Mouse (Mus musculus) limb, embryonic 11.5 days (tissue): ENCODE measurements at regions not wholly inside any gene's neighbourhood (a gene's known extent, or its start where the extent isn't known, plus 50 kb on each side); places are given as distances from the start of the nearest gene placed in this dataset.

Source experiments
- ATAC-seq: fragments of 200-750 bp; cut with Nextera tagmentation; 2 replicates; pipeline ENCODE4 v1.8.0; 2017; ENCODE audit warnings: low read depth; ENCODE audit not compliant: insufficient number of reproducible peaks, low FRiP score, low TSS enrichment
- DNase-seq: peaks from one replicate; pipeline ENCODE4 v3.0.0-alpha.2; 2015; ENCODE audit warnings: low spot score
- H3K27ac ChIP-seq: fragments of 300-500 bp; sonication (generic); replicated peaks from 2 replicates; pipeline ENCODE4 v1.5.1; 2014; ENCODE audit warnings: low read depth, mild to moderate bottlenecking, low read length
- H3K27me3 ChIP-seq: fragments of 300-500 bp; sonication (generic); 2 replicates; pipeline ENCODE4 v1.6.1; 2014; ENCODE audit warnings: mild to moderate bottlenecking, low read length, mixed read lengths; ENCODE audit not compliant: control insufficient read depth, insufficient read depth
- H3K36me3 ChIP-seq: fragments of 300-500 bp; sonication (generic); 2 replicates; pipeline ENCODE4 v1.6.1; 2014; ENCODE audit warnings: mild to moderate bottlenecking, low read length, moderate library complexity, mixed read lengths; ENCODE audit not compliant: control insufficient read depth, insufficient read depth
- H3K4me1 ChIP-seq: fragments of 300-500 bp; sonication (generic); 2 replicates; pipeline ENCODE4 v1.6.1; 2014; ENCODE audit warnings: low read length, mixed read lengths; ENCODE audit not compliant: control insufficient read depth, insufficient read depth
- H3K4me2 ChIP-seq: fragments of 300-500 bp; sonication (generic); 2 replicates; pipeline ENCODE4 v1.6.1; 2014; ENCODE audit warnings: low read depth, mild to moderate bottlenecking, moderate library complexity; ENCODE audit not compliant: severe bottlenecking
- H3K4me3 ChIP-seq: fragments of 300-500 bp; sonication (generic); 2 replicates; pipeline ENCODE4 v1.5.1; 2014; ENCODE audit warnings: low read depth, low read length
- H3K9ac ChIP-seq: fragments of 300-500 bp; sonication (generic); 2 replicates; pipeline ENCODE4 v1.6.1; 2014; ENCODE audit warnings: mild to moderate bottlenecking, low read length
- H3K9me3 ChIP-seq: fragments of 300-500 bp; sonication (generic); 2 replicates; pipeline ENCODE4 v1.6.1; 2016; ENCODE audit warnings: low read length; ENCODE audit not compliant: control insufficient read depth
- WGBS: fragments of 180-500 bp; shearing (Covaris S2); extraction: QIAGEN DNeasy Blood & Tissue Kit; methylation state at CpG from one replicate; pipeline ENCODE4 v1.1.7; 2014; 5-methylcytosine and 5-hydroxymethylcytosine counted together

DNA sequence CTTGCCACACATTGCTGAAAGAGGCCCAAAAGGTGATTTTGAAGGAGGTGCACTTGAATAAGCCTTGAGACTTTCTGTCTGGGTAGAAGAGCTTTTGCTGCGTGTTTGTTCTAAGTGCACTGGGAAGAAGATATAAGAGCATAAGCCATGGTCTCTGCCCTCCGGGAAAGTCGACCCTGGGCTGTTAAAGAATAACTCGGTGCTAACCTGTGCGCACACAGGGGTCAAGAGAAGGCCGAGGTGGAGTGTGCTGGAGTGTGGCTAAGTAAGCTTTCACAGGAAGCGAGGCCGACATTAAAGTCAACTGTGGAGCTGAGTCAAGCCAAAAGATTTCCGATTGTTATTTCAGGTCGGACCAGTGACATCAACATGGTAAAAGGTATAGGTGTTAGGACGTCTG lies 473.0 kb downstream of the Slc4a3 start:
- H3K36me3 ChIP-seq: no peaks in the 10 kb centered on the region
- ATAC-seq (no peak), DNase-seq (no peak)

DNA sequence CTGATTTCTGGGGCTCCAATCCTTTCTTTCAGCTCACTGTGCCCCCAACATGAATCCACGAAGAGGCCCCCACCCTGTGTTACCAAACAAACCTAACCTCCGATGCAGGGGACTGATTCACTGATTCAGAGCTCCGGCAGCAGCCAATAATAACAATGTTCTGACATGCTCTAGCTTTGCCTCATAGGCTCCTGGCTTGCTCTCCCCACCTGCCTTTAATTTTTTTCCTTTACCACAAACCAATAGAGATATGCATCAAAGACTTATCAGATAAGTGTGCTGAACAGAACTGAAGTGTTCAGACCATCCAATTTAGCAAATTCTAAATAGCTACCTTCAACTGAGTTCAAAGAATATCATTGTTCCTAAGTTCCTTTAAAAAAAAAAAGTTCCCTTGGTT lies 478.6 kb downstream of the Slc4a3 start:
- no peak for ATAC-seq
- Histone ChIP-seq H3K27ac (no peak overlapping the region), H3K27me3 (no peaks in the 10 kb centered on the region), H3K4me1 (no peaks in the 10 kb centered on the region), H3K36me3 (no peaks in the 10 kb centered on the region), H3K9ac (no peak overlapping the region), H3K4me2 (no peak overlapping the region), H3K4me3 (no peak overlapping the region), H3K9me3 (no peaks in the 10 kb centered on the region)
- no peak for DNase-seq
- 63% methylated on average over 3 of the region's 3 CpGs for WGBS

More for the DNA sequence above, 473.0 kb downstream of the Slc4a3 start:
- Histone ChIP-seq H3K9ac (no peak overlapping the region), H3K9me3 (no peaks in the 10 kb centered on the region), H3K27me3 (no peaks in the 10 kb centered on the region), H3K4me1 (0 out of 2 replicates have a peak, but pooled peaks cover 3% of the 10 kb centered on the region), H3K4me2 (no peak overlapping the region), H3K27ac (no peak overlapping the region), H3K4me3 (no peak overlapping the region)
- WGBS: 82% methylated on average over 11 of the region's 11 CpGs

- Histone ChIP-seq H3K36me3 (no peaks in the 10 kb centered on the region), H3K27ac (no peak overlapping the region), H3K4me2 (no peak overlapping the region), H3K4me3 (no peak overlapping the region), H3K4me1 (no peaks in the 10 kb centered on the region), H3K9me3 (no peaks in the 10 kb centered on the region), H3K9ac (no peak overlapping the region), H3K27me3 (no peaks in the 10 kb centered on the region)
- ATAC-seq (no peak), DNase-seq (no peak)
- WGBS: 86% methylated on average over 4 of the region's 4 CpGs
Measured at GRCm38 (mm10) chr1:76025389-76025788, 479.3 kb downstream of the Slc4a3 start.

- H3K9ac ChIP-seq: no peak overlapping the region
- no peaks in the 10 kb centered on the region for H3K27me3 ChIP-seq
- WGBS: 89% methylated on average over 1 of the region's 1 CpGs
- DNase-seq (no peak), ATAC-seq (no peak)
- no peak overlapping the region for H3K4me3 ChIP-seq
- no peak overlapping the region for H3K4me2 ChIP-seq
- no peaks in the 10 kb centered on the region for H3K9me3 ChIP-seq
- H3K4me1 ChIP-seq: peaks cover 5% of the 10 kb centered on the region; the same call in 1 of the 2 replicates
- no peaks in the 10 kb centered on the region for H3K36me3 ChIP-seq
- H3K27ac ChIP-seq: no peak overlapping the region
Measured at GRCm38 (mm10) chr1:76029059-76029458, 483.0 kb downstream of the Slc4a3 start.

DNA sequence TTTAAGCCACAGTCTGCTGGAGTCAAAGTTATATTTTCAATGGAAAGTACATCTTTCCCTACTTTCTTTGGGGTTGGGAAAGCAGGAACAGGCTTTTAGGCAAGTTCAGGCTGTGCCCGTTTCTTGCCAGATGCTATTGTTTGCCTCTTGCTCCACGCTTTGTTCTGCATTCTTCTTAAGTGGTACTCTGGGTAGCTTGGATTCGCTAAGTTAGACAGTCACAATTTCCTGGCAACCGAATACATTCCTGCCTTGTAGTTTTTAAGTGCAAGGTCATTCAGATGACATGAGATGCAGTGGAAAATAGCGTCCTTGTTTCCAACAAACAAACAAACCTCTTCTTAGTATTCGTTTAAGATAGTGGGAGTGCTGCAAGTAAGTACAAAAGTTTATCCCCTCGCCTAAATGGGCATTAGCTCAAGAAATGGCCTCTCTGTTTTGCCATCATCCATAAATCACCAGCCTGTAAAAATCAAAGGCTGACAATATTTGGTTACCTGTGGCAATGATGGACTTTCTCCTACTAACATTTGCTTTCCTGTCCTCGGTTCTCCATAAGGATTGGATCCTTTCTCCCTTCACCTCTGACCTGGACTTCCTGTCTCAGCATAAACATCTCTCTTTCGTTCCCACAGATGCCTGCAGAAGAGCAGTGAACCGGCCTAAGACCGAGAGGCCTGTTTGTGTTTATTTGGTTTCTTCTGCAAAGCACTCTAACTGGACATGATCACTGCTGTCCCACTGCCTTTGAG lies 485.3 kb downstream of the Slc4a3 start:
- H3K27ac ChIP-seq: no peak overlapping the region
- DNase-seq: peak; percentile 24
- no peak overlapping the region for H3K4me2 ChIP-seq
- no peak for ATAC-seq
- no peak overlapping the region for H3K9ac ChIP-seq
- no peaks in the 10 kb centered on the region for H3K27me3 ChIP-seq
- H3K4me3 ChIP-seq: no peak overlapping the region
- H3K36me3 ChIP-seq: no peaks in the 10 kb centered on the region
- H3K4me1 ChIP-seq: peaks cover 5% of the 10 kb centered on the region; the same call in 1 of the 2 replicates
- no peaks in the 10 kb centered on the region for H3K9me3 ChIP-seq
- WGBS: 30% methylated on average over 11 of the region's 11 CpGs

- 18% methylated on average over 4 of the region's 4 CpGs for WGBS
- H3K4me1 ChIP-seq: peaks cover 5% of the 10 kb centered on the region; the same call in 1 of the 2 replicates
- no peak for DNase-seq
- H3K9me3 ChIP-seq: no peaks in the 10 kb centered on the region
- H3K4me3 ChIP-seq: no peak overlapping the region
- no peak overlapping the region for H3K9ac ChIP-seq
- H3K4me2 ChIP-seq: no peak overlapping the region
- ATAC-seq: no peak
- no peak overlapping the region for H3K27ac ChIP-seq
- H3K36me3 ChIP-seq: no peaks in the 10 kb centered on the region
- H3K27me3 ChIP-seq: no peaks in the 10 kb centered on the region
Measured at GRCm38 (mm10) chr1:76031923-76032285, 485.8 kb downstream of the Slc4a3 start.

GRCm38 (mm10) chr1:76032626-76033025 lies 486.6 kb downstream of the Slc4a3 start:
- Histone ChIP-seq H3K4me1 (peaks cover 5% of the 10 kb centered on the region; the same call in 1 of the 2 replicates), H3K36me3 (no peaks in the 10 kb centered on the region), H3K4me3 (no peak overlapping the region), H3K27ac (no peak overlapping the region), H3K9ac (no peak overlapping the region), H3K27me3 (no peaks in the 10 kb centered on the region), H3K9me3 (no peaks in the 10 kb centered on the region), H3K4me2 (no peak overlapping the region)
- ATAC-seq (no peak), DNase-seq (no peak)
- 88% methylated on average over 3 of the region's 3 CpGs for WGBS

GRCm38 (mm10) chr1:76036316-76036715 lies 490.2 kb downstream of the Slc4a3 start:
- no peaks in the 10 kb centered on the region for H3K27me3 ChIP-seq
- H3K4me1 ChIP-seq: peaks cover 5% of the 10 kb centered on the region; the same call in 1 of the 2 replicates
- no peak overlapping the region for H3K27ac ChIP-seq
- WGBS: 57% methylated on average over 3 of the region's 3 CpGs
- no peak overlapping the region for H3K9ac ChIP-seq
- no peak for ATAC-seq
- no peak for DNase-seq
- H3K4me3 ChIP-seq: no peak overlapping the region
- no peaks in the 10 kb centered on the region for H3K9me3 ChIP-seq
- no peak overlapping the region for H3K4me2 ChIP-seq
- H3K36me3 ChIP-seq: no peaks in the 10 kb centered on the region
